Mouse (Mus musculus): ENCODE measurements at regions not wholly inside any gene's neighbourhood (a gene's known extent, or its start where the extent isn't known, plus 50 kb on each side); places are given as distances from the start of the nearest gene placed in this dataset.

GRCm38 (mm10) chr9:116365016-116365685, 190.0 kb upstream of the Tgfbr2 start:
- no peak for DNase-seq

DNA sequence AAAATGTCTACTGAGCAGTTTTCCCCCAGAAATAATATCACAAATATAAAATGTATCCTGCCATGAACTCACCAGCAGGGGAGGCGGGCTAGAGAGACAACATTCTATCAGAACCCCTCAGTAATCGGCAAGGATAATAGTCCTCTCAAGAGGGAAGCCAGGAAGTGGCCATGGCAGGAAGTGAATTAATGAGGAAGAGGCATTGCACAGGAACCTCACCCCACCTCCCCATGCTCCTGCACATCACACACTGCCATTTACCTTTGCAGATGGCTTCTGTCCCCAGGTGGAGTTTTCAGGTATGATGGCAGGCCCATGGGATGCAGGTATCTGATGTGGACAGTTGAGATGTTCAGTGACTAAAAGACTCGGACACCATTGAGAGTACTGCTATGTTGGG, 185.9 kb upstream of the Tgfbr2 start:
- DNase-seq: no peak

- no peak for DNase-seq
These were observed 179.0 kb upstream of the Tgfbr2 start for GRCm38 (mm10) chr9:116354056-116354732.

DNA sequence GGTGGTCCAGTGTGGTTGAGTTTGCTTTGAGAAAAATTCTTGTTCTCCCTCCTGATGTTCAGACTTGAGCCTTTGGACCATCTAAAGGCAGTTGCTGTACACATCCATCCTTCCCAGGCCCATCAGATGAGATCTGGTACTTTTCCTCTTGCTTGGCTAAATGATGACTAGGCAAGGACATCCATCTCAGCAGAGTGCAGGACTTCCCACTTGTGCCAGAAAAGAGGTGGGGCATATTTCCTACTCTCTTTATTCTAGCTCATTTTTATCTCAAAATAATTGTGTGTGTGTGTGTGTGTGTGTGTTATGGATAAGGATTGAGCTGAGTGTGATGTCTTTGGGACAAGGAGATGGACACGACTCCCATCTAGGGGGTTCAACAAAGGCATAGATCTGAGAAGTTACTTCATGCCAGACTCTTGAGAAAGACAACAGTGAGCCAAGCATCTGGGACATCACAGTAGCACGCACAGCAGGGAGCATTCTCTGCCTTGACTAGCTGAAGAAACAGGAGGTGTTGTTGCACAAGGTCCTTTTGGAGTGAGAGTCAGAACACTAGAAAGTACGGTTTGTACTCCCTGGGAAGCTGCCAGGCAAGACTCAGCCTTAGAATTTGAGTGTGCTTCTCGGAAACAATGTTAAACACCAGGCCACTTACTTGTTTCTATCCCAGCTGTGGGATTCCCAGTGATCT, 177.8 kb upstream of the Tgfbr2 start:
- no peak for DNase-seq

DNA sequence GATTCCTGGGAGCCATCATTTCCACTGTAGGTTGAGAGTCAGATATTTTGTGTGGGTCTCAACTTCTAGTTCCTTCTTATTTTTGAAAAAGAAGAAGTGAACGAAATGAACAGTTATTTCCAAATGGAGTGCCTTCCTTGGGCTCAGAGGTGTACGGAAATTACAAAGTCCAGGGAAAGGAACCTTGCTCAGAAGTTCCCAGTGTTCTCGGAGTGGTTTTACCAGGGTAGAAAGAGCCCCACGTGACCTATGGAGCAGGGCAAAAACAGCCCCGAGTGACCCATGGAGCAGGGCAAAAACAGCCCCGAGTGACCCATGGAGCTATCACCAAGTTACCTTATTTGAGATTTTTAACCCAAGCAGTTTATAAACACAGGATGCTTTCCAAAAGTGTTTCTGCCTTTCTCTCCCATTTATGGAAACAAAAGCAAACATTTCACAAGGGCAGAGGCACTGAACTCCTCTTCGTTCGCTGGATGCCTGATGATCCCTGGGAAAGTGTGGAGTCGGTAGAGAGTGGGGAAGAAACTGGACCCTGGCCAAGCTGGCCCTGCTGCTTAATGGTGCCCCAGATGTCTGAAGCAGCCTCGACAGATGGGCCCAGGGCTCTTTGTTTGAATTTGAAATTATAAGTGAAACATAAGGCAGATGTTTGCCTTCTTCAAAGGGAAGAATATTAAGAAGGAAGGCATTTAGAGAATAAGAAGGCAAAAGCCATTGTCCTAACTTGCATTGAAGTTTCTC, 175.8 kb upstream of the Tgfbr2 start:
- no peak for DNase-seq

DNA sequence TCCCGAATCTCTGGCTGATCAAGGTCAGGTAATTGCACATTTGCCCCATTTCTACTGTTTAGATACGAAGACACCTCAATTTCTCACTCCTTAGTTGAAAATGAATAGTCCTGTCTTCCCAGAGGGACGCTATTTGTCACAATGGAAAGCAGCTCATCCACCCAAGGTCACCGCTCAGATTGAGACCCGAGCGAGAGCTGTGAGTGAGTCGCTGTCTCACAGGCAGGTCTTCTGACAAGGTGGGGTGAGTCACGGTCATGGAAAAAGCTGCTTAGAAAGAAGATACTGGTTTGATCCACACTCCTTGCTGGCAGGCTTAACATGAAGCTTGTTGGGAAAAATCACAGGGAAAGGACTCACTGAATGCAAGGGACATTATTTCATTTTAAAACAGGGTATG, 171.9 kb upstream of the Tgfbr2 start:
- DNase-seq: no peak

DNA sequence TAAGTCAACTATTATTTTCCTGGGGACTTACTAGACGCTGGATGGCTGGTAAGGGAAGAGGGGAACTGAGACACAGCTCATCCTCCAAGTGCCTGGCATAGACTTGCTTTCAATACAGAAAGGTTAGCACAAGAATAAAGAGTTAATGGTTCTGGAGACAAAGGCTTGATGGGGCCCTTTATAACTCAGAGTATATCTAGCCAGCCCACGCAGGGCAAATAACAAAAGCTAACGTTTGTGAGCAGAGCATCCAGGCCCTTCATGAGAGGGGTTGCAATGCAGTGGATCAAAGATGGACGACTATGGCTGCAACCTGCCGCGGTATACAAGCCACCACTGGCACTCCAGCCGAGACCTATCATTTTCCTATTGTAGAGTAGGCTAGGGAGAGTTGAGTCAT, 171.3 kb upstream of the Tgfbr2 start:
- no peak for DNase-seq

DNA sequence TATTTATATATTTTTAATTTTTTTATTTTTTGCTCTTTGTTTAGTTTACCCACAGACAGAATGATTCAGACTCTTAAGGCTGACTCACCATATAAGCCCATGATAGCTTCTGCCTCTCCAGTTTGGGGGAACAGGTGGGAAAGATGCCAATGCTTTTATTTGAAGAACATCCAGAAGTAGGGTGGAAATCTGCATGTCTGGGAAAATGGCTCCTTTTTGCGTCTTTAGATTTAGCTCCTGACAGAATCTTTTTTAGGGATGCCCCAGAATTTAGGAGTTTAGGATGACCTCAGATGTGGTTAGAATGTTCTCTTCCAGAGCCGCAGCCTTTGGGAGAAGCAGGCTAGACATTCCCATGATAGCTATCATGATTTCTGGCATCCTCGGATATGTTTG, 167.9 kb upstream of the Tgfbr2 start:
- DNase-seq: no peak

- DNase-seq: no peak
These were observed 167.4 kb upstream of the Tgfbr2 start for GRCm38 (mm10) chr9:116342446-116343085.

GRCm38 (mm10) chr9:116342009-116342408, 166.8 kb upstream of the Tgfbr2 start:
- no peak for DNase-seq

GRCm38 (mm10) chr9:116340952-116341351, 165.8 kb upstream of the Tgfbr2 start:
- DNase-seq: no peak

- DNase-seq: no peak
These were observed 163.6 kb upstream of the Tgfbr2 start for GRCm38 (mm10) chr9:116338729-116339100.

GRCm38 (mm10) chr9:116338093-116338728, 163.1 kb upstream of the Tgfbr2 start:
- DNase-seq: no peak

DNA sequence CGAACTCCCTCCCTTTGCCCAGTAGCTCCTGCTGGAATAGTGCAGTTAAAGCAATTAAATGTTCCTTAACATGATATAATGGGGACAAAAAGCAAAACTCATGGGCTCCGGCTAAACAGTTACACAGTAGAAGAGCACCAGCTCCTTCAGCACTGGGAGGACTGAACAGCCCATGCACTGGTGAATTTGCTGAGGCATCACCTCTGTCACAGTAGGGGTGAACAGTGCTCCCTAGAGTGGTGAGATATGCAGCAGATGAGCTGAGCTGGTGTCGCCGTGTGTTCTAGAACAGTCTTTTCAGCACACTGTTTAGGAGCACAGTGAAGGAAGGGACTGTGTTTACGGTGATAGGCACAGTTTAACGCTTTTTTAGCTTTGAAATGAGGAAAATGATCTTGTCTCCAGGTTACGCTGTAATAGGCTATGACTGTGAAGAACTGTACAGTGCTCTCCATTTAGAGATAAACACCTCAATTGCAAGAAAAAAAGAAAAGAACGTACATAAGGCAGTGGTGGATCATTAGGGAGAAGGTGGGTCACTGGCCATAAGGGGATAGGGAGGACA, 162.4 kb upstream of the Tgfbr2 start:
- no peak for DNase-seq

DNA sequence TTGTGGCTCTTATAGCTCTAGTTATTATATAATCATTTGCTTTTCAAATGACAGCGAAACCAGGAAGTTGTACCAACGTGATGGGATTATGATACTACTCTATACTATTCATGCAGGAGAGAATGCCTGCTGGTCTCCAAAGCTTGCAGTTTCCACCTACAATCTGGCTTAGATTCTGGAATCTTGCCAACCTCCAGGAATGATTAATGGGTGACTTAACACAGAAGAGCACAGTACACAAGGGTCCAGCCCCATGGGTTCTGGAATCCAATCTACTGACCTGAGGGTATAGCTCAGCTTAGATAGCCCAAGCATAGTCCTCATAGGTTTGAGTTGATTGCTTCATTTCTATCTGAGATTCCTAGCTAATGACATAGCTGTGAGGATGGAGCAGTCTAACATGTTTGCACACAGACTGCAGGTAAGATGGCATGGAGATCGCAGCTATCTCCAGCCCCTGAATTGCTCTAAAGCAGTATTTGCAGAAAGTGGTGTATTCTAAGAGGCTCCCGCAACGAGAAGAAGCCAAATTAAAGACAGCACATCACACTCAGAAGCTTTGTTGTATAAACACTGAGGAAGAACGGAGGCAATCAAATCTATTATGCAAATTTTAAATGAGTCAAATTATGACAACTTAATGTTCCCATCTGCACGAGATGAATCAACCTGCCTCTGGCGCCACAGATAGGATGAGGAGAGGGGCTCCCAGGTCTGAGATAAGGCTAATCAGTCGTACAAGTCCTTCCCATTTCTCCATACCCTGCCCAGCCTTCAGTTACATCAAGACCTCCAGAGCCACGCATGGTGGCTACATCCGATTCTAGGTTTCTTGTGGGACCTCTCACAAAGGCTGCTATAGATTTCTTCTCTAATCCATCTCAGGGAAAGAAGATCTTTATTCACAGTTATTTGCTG, 160.7 kb upstream of the Tgfbr2 start:
- DNase-seq: no peak

DNA sequence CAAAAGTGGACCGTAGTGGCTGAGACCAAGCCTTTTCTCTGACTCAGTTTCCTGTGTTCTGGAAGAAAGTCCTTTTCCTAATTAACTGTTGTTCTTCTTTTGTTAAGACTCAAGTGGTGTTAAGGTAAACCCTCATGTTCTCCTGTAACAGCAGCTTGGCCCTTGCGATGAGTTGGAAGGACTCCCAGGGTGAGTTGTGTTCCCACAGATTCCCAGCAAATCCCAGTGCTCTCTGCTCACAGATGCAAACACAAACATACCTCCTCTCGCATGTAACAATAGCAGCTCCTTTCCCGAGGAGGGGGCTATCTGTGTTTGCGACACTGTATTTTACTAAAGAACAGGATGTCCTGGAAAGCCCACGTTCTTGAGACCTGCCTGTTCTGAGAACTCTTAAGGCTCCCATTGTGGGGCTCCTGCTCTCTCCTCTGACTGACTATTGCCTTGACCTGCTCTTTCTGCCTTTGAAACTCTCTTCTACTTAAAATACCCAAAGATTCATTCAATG, 158.8 kb upstream of the Tgfbr2 start:
- DNase-seq: no peak

DNA sequence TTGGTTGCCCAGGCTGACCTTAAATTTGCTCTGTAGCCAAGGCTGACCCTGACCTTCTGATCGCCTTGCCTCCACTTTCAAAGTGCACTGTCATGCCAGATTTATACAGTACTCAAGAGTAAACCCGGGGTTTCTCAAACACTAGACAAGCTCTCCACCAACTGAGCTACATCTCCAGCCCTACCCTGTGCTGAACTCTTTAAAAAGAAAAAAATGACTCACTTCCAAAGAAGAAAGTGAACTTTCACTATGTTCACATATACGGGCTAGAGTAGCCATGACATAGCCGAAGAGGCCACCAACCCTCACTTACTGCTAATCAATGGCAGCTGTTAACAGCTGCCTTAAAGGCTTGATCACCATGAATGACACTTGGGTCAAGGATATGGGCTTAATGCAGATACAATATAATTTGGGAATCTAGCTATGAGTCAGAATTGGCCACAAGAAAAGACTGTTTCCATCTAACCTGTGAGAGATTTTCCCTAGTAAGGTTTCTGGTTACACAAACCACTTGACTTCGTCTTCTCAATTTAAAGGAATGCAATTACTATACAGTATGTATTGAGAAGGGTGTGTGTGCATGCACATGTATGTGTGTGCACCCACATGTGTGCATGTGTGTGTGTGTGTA, 157.4 kb upstream of the Tgfbr2 start:
- DNase-seq: no peak

GRCm38 (mm10) chr9:116331406-116331805, 156.2 kb upstream of the Tgfbr2 start:
- no peak for DNase-seq

DNA sequence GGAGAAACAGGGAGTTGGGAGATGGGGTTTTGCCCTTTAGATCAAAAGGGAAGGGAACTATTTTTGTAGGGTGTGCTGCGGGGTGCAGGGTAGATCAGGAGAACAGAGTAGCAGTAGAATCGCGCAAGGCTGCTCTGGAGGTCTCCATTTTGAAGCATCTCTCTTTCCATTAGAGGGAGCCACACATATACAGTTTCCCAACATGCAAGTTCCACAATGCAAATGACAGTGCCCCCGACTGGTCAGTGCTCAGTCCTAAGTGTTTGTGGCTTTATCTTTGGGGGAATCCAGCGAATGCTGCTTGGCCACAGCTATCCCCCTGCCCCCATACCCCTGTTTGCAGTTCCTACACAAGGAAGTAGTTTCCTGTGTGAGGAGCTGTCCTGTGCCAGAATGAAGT, 155.6 kb upstream of the Tgfbr2 start:
- DNase-seq: no peak

DNA sequence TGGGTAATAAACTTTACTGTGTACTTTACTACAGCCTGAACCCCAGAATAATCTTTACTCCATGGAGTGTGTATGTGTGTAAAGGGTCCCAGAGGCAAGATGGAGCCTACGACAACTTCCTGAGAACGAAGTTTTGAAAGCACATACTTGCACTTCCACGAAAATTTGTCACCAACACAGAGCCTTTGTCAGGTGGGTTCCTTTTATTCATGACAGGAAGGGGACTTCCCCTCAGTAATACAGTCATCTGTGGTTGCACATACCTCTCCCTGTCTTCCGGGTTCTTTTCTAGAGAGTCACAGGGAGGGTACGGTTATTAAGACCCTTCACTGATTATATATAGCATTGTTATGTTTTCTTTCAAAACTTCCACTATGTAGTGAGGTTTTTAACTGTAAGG, 154.0 kb upstream of the Tgfbr2 start:
- DNase-seq: no peak

All from layer of hippocampus, adult 9-11 months (tissue).